Mouse (Mus musculus) embryonic fibroblast, embryonic 13.5 days (primary cell): Measurements from ENCODE around the gene Clcnkb.

Experiments
- CTCF ChIP-seq: IDR thresholded peaks from 2 replicates; pipeline ENCODE4 v1.5.1; 2011; ENCODE audit warnings: mild to moderate bottlenecking, control low read depth, low read length, moderate library complexity, borderline replicate concordance; ENCODE audit not compliant: insufficient read depth
- POLR2A ChIP-seq: IDR thresholded peaks from 2 replicates; pipeline ENCODE4 v1.6.1; 2011; ENCODE audit warnings: low read depth, mild to moderate bottlenecking, control low read depth, low read length, moderate library complexity

DNA sequence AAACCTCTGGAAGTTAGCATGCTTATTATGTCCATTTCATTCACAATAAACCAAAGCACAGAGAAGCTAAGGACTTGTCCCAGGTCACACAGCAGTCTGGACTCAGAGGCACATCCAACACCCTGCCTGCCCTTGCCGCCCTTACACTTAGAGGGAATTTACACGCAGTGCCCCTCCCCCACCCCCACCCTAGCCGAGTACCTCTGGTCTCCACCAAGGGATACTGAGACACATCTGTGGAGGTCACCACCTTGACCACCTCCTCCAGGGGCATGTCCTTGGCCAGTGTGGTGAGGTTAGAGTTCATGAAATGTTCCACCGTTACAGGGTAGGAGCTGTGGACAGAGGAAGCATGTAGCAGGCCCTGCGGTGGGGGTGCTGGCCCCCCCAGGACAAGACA is 27.9 kb downstream of the Clcnkb start:
- TF ChIP-seq POLR2A (no peak), CTCF (no peak)
